Mouse (Mus musculus): Measurements from ENCODE around the gene Elp6.
A peak's percentile ranks its signal among the peaks of the same experiment; 100 is the strongest.

The Elp6 gene

GRCm38 (mm10) chr9:110304969-110305651 is at the start of gene Elp6:
TSS of gene Elp6 (plus strand) at chr9:110305173.
- H3K4me1 ChIP-seq (replicated peaks; ENCODE audit: low read depth, low read length), result peaks cover 23% of the 10 kb centered on the region
- peak within 1 kb of the TSS; percentile 89 for H3K4me3 ChIP-seq (replicated peaks; ENCODE audit: low read length)
- H3K27me3 ChIP-seq (ENCODE audit: insufficient read depth, low read length), result no peaks in the 10 kb centered on the region
- peaks cover 24% of the 10 kb centered on the region for H3K9me3 ChIP-seq (ENCODE audit: low read length)
- TF ChIP-seq NANOG (IDR thresholded peaks at IDR 0.05; ENCODE audit: borderline replicate concordance, low read length), result no peak
- TF ChIP-seq CTCF (conservative IDR thresholded peaks at IDR 0.05; ENCODE audit: low read length), result no peak
- no peak for TF ChIP-seq POU5F1 (IDR thresholded peaks at IDR 0.05; ENCODE audit: borderline replicate concordance, low read length)
- peaks cover 21% of the 10 kb centered on the region for H3K36me3 ChIP-seq (ENCODE audit: insufficient read depth, low read length)

GRCm38 (mm10) chr9:110255407-110256019 is 49.5 kb upstream of the Elp6 start:
- Histone ChIP-seq H3K27me3 (ENCODE audit: insufficient read depth, low read length) (no peaks in the 10 kb centered on the region), H3K4me3 (replicated peaks; ENCODE audit: low read length) (no peak overlapping the region), H3K36me3 (ENCODE audit: insufficient read depth, low read length) (peaks cover 26% of the 10 kb centered on the region), H3K9me3 (ENCODE audit: low read length) (peaks cover 18% of the 10 kb centered on the region), H3K4me1 (replicated peaks; ENCODE audit: low read depth, low read length) (peaks cover 29% of the 10 kb centered on the region)
- TF ChIP-seq POU5F1 (IDR thresholded peaks at IDR 0.05; ENCODE audit: borderline replicate concordance, low read length), result no peak
- TF ChIP-seq CTCF (conservative IDR thresholded peaks at IDR 0.05; ENCODE audit: low read length), result no peak
- no peak for TF ChIP-seq NANOG (IDR thresholded peaks at IDR 0.05; ENCODE audit: borderline replicate concordance, low read length)

- H3K4me1 ChIP-seq (replicated peaks; ENCODE audit: low read depth, low read length), result peaks cover 31% of the 10 kb centered on the region
- peaks cover 12% of the 10 kb centered on the region for H3K9me3 ChIP-seq (ENCODE audit: low read length)
- no peak for TF ChIP-seq CTCF (conservative IDR thresholded peaks at IDR 0.05; ENCODE audit: low read length)
- no peak for TF ChIP-seq POU5F1 (IDR thresholded peaks at IDR 0.05; ENCODE audit: borderline replicate concordance, low read length)
- TF ChIP-seq NANOG (IDR thresholded peaks at IDR 0.05; ENCODE audit: borderline replicate concordance, low read length), result no peak
- H3K4me3 ChIP-seq (replicated peaks; ENCODE audit: low read length), result no peak overlapping the region
- no peaks in the 10 kb centered on the region for H3K27me3 ChIP-seq (ENCODE audit: insufficient read depth, low read length)
- peaks cover 22% of the 10 kb centered on the region for H3K36me3 ChIP-seq (ENCODE audit: insufficient read depth, low read length)
Observed at GRCm38 (mm10) chr9:110258646-110259045, 46.3 kb upstream of the Elp6 start.

- H3K9me3 ChIP-seq (ENCODE audit: low read length), result peaks cover 12% of the 10 kb centered on the region
- peaks cover 22% of the 10 kb centered on the region for H3K36me3 ChIP-seq (ENCODE audit: insufficient read depth, low read length)
- H3K4me1 ChIP-seq (replicated peaks; ENCODE audit: low read depth, low read length), result peaks cover 31% of the 10 kb centered on the region
- TF ChIP-seq CTCF (conservative IDR thresholded peaks at IDR 0.05; ENCODE audit: low read length), result no peak
- no peak for TF ChIP-seq POU5F1 (IDR thresholded peaks at IDR 0.05; ENCODE audit: borderline replicate concordance, low read length)
- no peak for TF ChIP-seq NANOG (IDR thresholded peaks at IDR 0.05; ENCODE audit: borderline replicate concordance, low read length)
- H3K4me3 ChIP-seq (replicated peaks; ENCODE audit: low read length), result no peak overlapping the region
- no peaks in the 10 kb centered on the region for H3K27me3 ChIP-seq (ENCODE audit: insufficient read depth, low read length)
Observed at GRCm38 (mm10) chr9:110259118-110259517, 45.9 kb upstream of the Elp6 start.

GRCm38 (mm10) chr9:110263181-110263580 is 41.8 kb upstream of the Elp6 start:
- peaks cover 10% of the 10 kb centered on the region for H3K36me3 ChIP-seq (ENCODE audit: insufficient read depth, low read length)
- TF ChIP-seq CTCF (conservative IDR thresholded peaks at IDR 0.05; ENCODE audit: low read length) (no peak), POU5F1 (IDR thresholded peaks at IDR 0.05; ENCODE audit: borderline replicate concordance, low read length) (no peak), NANOG (IDR thresholded peaks at IDR 0.05; ENCODE audit: borderline replicate concordance, low read length) (no peak)
- no peak overlapping the region for H3K4me3 ChIP-seq (replicated peaks; ENCODE audit: low read length)
- no peaks in the 10 kb centered on the region for H3K9me3 ChIP-seq (ENCODE audit: low read length)
- peaks cover 42% of the 10 kb centered on the region for H3K4me1 ChIP-seq (replicated peaks; ENCODE audit: low read depth, low read length)
- H3K27me3 ChIP-seq (ENCODE audit: insufficient read depth, low read length), result no peaks in the 10 kb centered on the region; the same call in 1 of the 2 replicates

DNA sequence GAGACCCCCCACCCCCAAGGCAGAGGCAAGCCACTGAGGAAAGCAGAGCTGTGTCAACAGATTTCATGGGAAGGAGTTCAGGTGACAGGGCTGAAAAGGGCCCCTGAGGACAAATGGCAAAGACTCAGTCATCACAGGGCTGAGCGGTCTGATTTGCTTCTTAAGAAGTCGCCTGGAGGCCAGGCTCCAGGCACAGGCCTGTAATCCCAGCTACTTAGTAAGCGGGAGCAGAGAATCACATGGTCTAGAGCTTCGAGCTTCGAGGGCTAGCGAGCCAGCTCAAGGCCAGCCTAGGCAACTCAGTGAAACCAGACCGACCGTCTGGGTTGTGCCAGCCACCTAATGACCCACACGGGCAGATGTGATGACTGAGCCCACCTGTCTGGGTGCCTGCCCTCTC is 40.0 kb upstream of the Elp6 start:
- Histone ChIP-seq H3K4me3 (replicated peaks; ENCODE audit: low read length) (no peak overlapping the region), H3K9me3 (ENCODE audit: low read length) (no peaks in the 10 kb centered on the region), H3K36me3 (ENCODE audit: insufficient read depth, low read length) (peaks cover 3% of the 10 kb centered on the region; the same call in 1 of the 2 replicates), H3K4me1 (replicated peaks; ENCODE audit: low read depth, low read length) (peaks cover 43% of the 10 kb centered on the region), H3K27me3 (ENCODE audit: insufficient read depth, low read length) (no peaks in the 10 kb centered on the region; the same call in 1 of the 2 replicates)
- no peak for TF ChIP-seq NANOG (IDR thresholded peaks at IDR 0.05; ENCODE audit: borderline replicate concordance, low read length)
- no peak for TF ChIP-seq CTCF (conservative IDR thresholded peaks at IDR 0.05; ENCODE audit: low read length)
- TF ChIP-seq POU5F1 (IDR thresholded peaks at IDR 0.05; ENCODE audit: borderline replicate concordance, low read length), result no peak

DNA sequence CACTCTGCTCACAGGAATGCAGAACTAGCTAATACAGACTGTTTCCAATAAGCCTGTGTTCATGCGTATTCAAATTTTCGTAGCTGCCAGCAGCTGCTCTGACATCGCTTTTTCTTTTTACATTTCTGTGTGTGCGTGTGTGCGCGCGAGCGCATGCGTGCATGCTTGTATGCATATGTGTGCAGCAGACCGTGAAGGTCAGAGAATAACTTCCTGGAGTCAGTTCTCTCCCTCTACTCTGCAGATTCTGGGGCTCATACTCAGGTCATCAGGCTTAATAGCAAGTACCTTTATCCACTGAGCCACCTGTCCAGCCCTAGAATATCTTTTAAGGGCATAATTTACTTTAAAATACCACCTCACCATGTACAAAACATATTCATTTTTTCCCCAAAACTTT is 36.6 kb upstream of the Elp6 start:
- Histone ChIP-seq H3K9me3 (ENCODE audit: low read length) (no peaks in the 10 kb centered on the region), H3K27me3 (ENCODE audit: insufficient read depth, low read length) (no peaks in the 10 kb centered on the region; the same call in 1 of the 2 replicates), H3K4me3 (replicated peaks; ENCODE audit: low read length) (no peak overlapping the region), H3K36me3 (ENCODE audit: insufficient read depth, low read length) (no peaks in the 10 kb centered on the region), H3K4me1 (replicated peaks; ENCODE audit: low read depth, low read length) (peaks cover 32% of the 10 kb centered on the region)
- TF ChIP-seq CTCF (conservative IDR thresholded peaks at IDR 0.05; ENCODE audit: low read length) (no peak), POU5F1 (IDR thresholded peaks at IDR 0.05; ENCODE audit: borderline replicate concordance, low read length) (no peak), NANOG (IDR thresholded peaks at IDR 0.05; ENCODE audit: borderline replicate concordance, low read length) (no peak)

- TF ChIP-seq CTCF (conservative IDR thresholded peaks at IDR 0.05; ENCODE audit: low read length) (no peak), NANOG (IDR thresholded peaks at IDR 0.05; ENCODE audit: borderline replicate concordance, low read length) (no peak), POU5F1 (IDR thresholded peaks at IDR 0.05; ENCODE audit: borderline replicate concordance, low read length) (no peak)
- Histone ChIP-seq H3K36me3 (ENCODE audit: insufficient read depth, low read length) (no peaks in the 10 kb centered on the region), H3K4me1 (replicated peaks; ENCODE audit: low read depth, low read length) (peaks cover 26% of the 10 kb centered on the region), H3K27me3 (ENCODE audit: insufficient read depth, low read length) (no peaks in the 10 kb centered on the region), H3K9me3 (ENCODE audit: low read length) (no peaks in the 10 kb centered on the region), H3K4me3 (replicated peaks; ENCODE audit: low read length) (no peak overlapping the region)
Observed at GRCm38 (mm10) chr9:110272330-110272729, 32.6 kb upstream of the Elp6 start.
